Mouse (Mus musculus): Measurements from ENCODE around the gene Abtb2.

GRCm38 (mm10) chr2:103652121-103652520, 86.0 kb downstream of the Abtb2 start:
- no peak for TF ChIP-seq CTCF (IDR thresholded peaks at IDR 0.05; ENCODE audit: extremely low read depth, insufficient read depth, low read length)
- no peak for TF ChIP-seq POLR2A (IDR thresholded peaks at IDR 0.05; ENCODE audit: extremely low read depth, insufficient read depth, low read length)

All from cortical plate, adult 2 months (tissue).